In genomic region chr17:6467638-6468461, GRCm38 (mm10) we compare ENCODE assay signal across 7 mouse cellular contexts. TPM values are rescaled to one million over a fixed set of nuclear protein-coding genes. Genes with fewer than 3 reads are reported as not detected.
DNase-seq lines count a peak whose midpoint lies in the region; ATAC-seq lines count a peak whose summit lies in the region.
"Not testable (repeated sequence)": the region's sequence is repeated elsewhere in the genome, so short reads cannot be mapped to it uniquely, and the experiment has no call there.

No protein-coding gene starts in this region.

- H3K9me3 ChIP-seq in embryonic facial prominence, embryonic 12.5 days; heart, embryonic 12.5 days (replicated peaks); limb, embryonic 13.5 days; lung, embryonic 16.5 days (ENCODE audit: control insufficient read depth, low read length); neural tube, embryonic 11.5 days (ENCODE audit: control insufficient read depth, low read length): not testable (repeated sequence)

- not testable (repeated sequence) for H3K27me3 ChIP-seq in embryonic facial prominence, embryonic 12.5 days; heart, embryonic 12.5 days (replicated peaks); limb, embryonic 13.5 days; lung, embryonic 16.5 days (ENCODE audit: control insufficient read depth, insufficient read depth, low read depth, low read length); neural tube, embryonic 11.5 days (ENCODE audit: control insufficient read depth, insufficient read depth, low read length)

- H3K9ac ChIP-seq in embryonic facial prominence, embryonic 12.5 days, result peak overlapping the region; percentile 7; the same call in 1 of the 2 replicates
- not testable (repeated sequence) for H3K9ac ChIP-seq in heart, embryonic 12.5 days; lung, embryonic 16.5 days (ENCODE audit: low read length); neural tube, embryonic 11.5 days (ENCODE audit: low read length)
- H3K9ac ChIP-seq in limb, embryonic 13.5 days, result 0 out of 2 replicates have a peak overlapping the region, but pooled peaks have one; percentile 2

- 52% methylated on average over 18 of the region's 18 CpGs for WGBS in embryonic facial prominence, embryonic 12.5 days
- 44% methylated on average over 18 of the region's 18 CpGs for WGBS in heart, embryonic 12.5 days
- WGBS in limb, embryonic 13.5 days, result 62% methylated on average over 18 of the region's 18 CpGs
- WGBS in lung, embryonic 16.5 days, result 36% methylated on average over 16 of the region's 18 CpGs
- 72% methylated on average over 16 of the region's 18 CpGs for WGBS in neural tube, embryonic 11.5 days

- H3K4me3 ChIP-seq in embryonic facial prominence, embryonic 12.5 days; heart, embryonic 12.5 days; limb, embryonic 13.5 days; lung, embryonic 16.5 days (ENCODE audit: low read length); neural tube, embryonic 11.5 days (ENCODE audit: low read depth, low read length): not testable (repeated sequence)

- ATAC-seq in embryonic facial prominence, embryonic 12.5 days (ENCODE audit: insufficient number of reproducible peaks, insufficient read depth, low FRiP score, low TSS enrichment), result peak; percentile 47
- ATAC-seq in heart, embryonic 12.5 days (ENCODE audit: insufficient number of reproducible peaks, low FRiP score), result peak; percentile 76
- ATAC-seq in limb, embryonic 13.5 days (ENCODE audit: low FRiP score, low read depth), result peak; percentile 65
- ATAC-seq in lung, embryonic 16.5 days (ENCODE audit: low read depth), result peak; percentile 95
- ATAC-seq in neural tube, embryonic 11.5 days (ENCODE audit: insufficient read depth, low FRiP score, low TSS enrichment), result peak; percentile 16; the same call in 1 of the 2 replicates

- H3K4me2 ChIP-seq in embryonic facial prominence, embryonic 12.5 days (replicated peaks); neural tube, embryonic 11.5 days (ENCODE audit: low read depth): not testable (repeated sequence)
- peak overlapping the region; percentile 46 for H3K4me2 ChIP-seq in heart, embryonic 12.5 days
- peak overlapping the region; percentile 7; the same call in 1 of the 2 replicates for H3K4me2 ChIP-seq in limb, embryonic 13.5 days (replicated peaks)
- H3K4me2 ChIP-seq in lung, embryonic 16.5 days (ENCODE audit: low read depth, low read length), result peak overlapping the region; percentile 19; the same call in 1 of the 2 replicates

- peak overlapping the region; percentile 12; the same call in 1 of the 2 replicates for H3K27ac ChIP-seq in embryonic facial prominence, embryonic 12.5 days
- peak overlapping the region; percentile 54 for H3K27ac ChIP-seq in heart, embryonic 12.5 days (ENCODE audit: poor library complexity, severe bottlenecking)
- H3K27ac ChIP-seq in limb, embryonic 13.5 days, result peak overlapping the region; percentile 17; the same call in 1 of the 2 replicates
- H3K27ac ChIP-seq in lung, embryonic 16.5 days (ENCODE audit: low read length), result peak overlapping the region; percentile 69
- H3K27ac ChIP-seq in neural tube, embryonic 11.5 days (ENCODE audit: low read depth, low read length), result not testable (repeated sequence)

- not testable (repeated sequence) for H3K4me1 ChIP-seq in embryonic facial prominence, embryonic 12.5 days; neural tube, embryonic 11.5 days (ENCODE audit: control insufficient read depth, insufficient read depth, low read length)
- peaks cover 20% of the 10 kb centered on the region for H3K4me1 ChIP-seq in heart, embryonic 12.5 days (replicated peaks)
- H3K4me1 ChIP-seq in limb, embryonic 13.5 days, result peaks cover 13% of the 10 kb centered on the region
- peaks cover 12% of the 10 kb centered on the region for H3K4me1 ChIP-seq in lung, embryonic 16.5 days (replicated peaks; ENCODE audit: control insufficient read depth, insufficient read depth, low read length)

- DNase-seq in WW6 (ENCODE audit: low read depth, low spot score), result peak; percentile 39
- DNase-seq in induced T-regulatory cell, adult 2 months (ENCODE audit: low read depth), result peak; percentile 41
- peak; percentile 19 for DNase-seq in neural tube, embryonic 11.5 days (ENCODE audit: low spot score)

- not testable (repeated sequence) for H3K36me3 ChIP-seq in embryonic facial prominence, embryonic 12.5 days; heart, embryonic 12.5 days; limb, embryonic 13.5 days; lung, embryonic 16.5 days (ENCODE audit: control insufficient read depth, insufficient read depth, low read length); neural tube, embryonic 11.5 days (ENCODE audit: control insufficient read depth, insufficient read depth, low read length)

RNA-seq across cellular contexts. Expression of gene Dynlt1b, which starts 37.9 kb away (rescaled TPM):
- 511 and 553 TPM in 2 replicates for polyA plus RNA-seq in embryonic facial prominence, embryonic 12.5 days (2016; fragmentation: Nextera tagmentation; extraction: Ambion mirVana)
- 418 and 422 TPM in 2 replicates for polyA plus RNA-seq in heart, embryonic 12.5 days (2016; fragmentation: Nextera tagmentation; extraction: Ambion mirVana)
- polyA plus RNA-seq in limb, embryonic 13.5 days (2015; fragmentation: Nextera tagmentation; extraction: Ambion mirVana), result 478 and 527 TPM in 2 replicates
- polyA plus RNA-seq in lung, embryonic 16.5 days (2015; fragmentation: Nextera tagmentation; extraction: Ambion mirVana), result 525 and 538 TPM in 2 replicates
- 845 and 923 TPM in 2 replicates for polyA plus RNA-seq in neural tube, embryonic 11.5 days (2014; fragmentation: Nextera tagmentation; extraction: Ambion mirVana)

Comparison
In these comparisons a context has a peak if more than half of its experiments do, and no peak if none do; other contexts are left out.
1. ATAC-seq: peak in every context shown above with its lines; median percentile 95 in lung, embryonic 16.5 days; 76 in heart, embryonic 12.5 days; 65 in limb, embryonic 13.5 days; 47 in embryonic facial prominence, embryonic 12.5 days; 16 in neural tube, embryonic 11.5 days.